14 mouse cellular contexts compared by ENCODE assay signal in genomic region chr11:118773076-118773583, GRCm38 (mm10).
DNase-seq lines count a peak whose midpoint lies in the region; ATAC-seq and TF ChIP-seq lines count a peak whose summit lies in the region.
"Had no signal": no experiment of that assay in that cellular context is flagged by ENCODE, and none has a peak within 500 bp of the region (broad histone marks: within the 10 kb centered on the region; RNA-seq: fewer than 3 reads in every experiment).

No protein-coding gene starts in this region.

- 0 out of 2 replicates have a peak, but pooled peaks cover 13% of the 10 kb centered on the region for H3K27me3 ChIP-seq in heart, embryonic 10.5 days (ENCODE audit: insufficient read depth, poor library complexity, severe bottlenecking)
- H3K27me3 ChIP-seq in midbrain, embryonic 12.5 days, result no peaks in the 10 kb centered on the region
- H3K27me3 ChIP-seq: lung, embryonic 15.5 days; stomach, embryonic 15.5 days had no signal

- no peak for TF ChIP-seq CTCF in olfactory bulb, adult 2 months (IDR thresholded peaks at IDR 0.05; ENCODE audit: insufficient read depth, low read depth, low read length)

- no peak overlapping the region for H3K4me2 ChIP-seq in midbrain, embryonic 12.5 days (replicated peaks)
- H3K4me2 ChIP-seq: lung, embryonic 15.5 days; stomach, embryonic 15.5 days had no signal

- peak overlapping the region; percentile 62 for H3K27ac ChIP-seq in heart, embryonic 10.5 days
- 0 out of 2 replicates have a peak overlapping the region, but pooled peaks have one; percentile 31 for H3K27ac ChIP-seq in midbrain, embryonic 12.5 days (replicated peaks)
- peak overlapping the region; percentile 75 for H3K27ac ChIP-seq in olfactory bulb, adult 2 months (ENCODE audit: insufficient read depth, low read depth, low read length)
- H3K27ac ChIP-seq: lung, embryonic 15.5 days; stomach, embryonic 15.5 days had no signal

- no peak overlapping the region for H3K4me3 ChIP-seq in heart, embryonic 10.5 days
- no peak overlapping the region for H3K4me3 ChIP-seq in midbrain, embryonic 12.5 days
- no peak overlapping the region for H3K4me3 ChIP-seq in olfactory bulb, adult 2 months (ENCODE audit: insufficient read depth, low read depth, low read length)
- H3K4me3 ChIP-seq: lung, embryonic 15.5 days; stomach, embryonic 15.5 days had no signal

- no peaks in the 10 kb centered on the region for H3K36me3 ChIP-seq in heart, embryonic 10.5 days
- H3K36me3 ChIP-seq in midbrain, embryonic 12.5 days, result no peaks in the 10 kb centered on the region
- H3K36me3 ChIP-seq: lung, embryonic 15.5 days; stomach, embryonic 15.5 days had no signal

- no peaks in the 10 kb centered on the region for H3K9me3 ChIP-seq in heart, embryonic 10.5 days
- no peaks in the 10 kb centered on the region for H3K9me3 ChIP-seq in midbrain, embryonic 12.5 days
- H3K9me3 ChIP-seq: lung, embryonic 15.5 days; megakaryocyte, embryonic 14.5 days; stomach, embryonic 15.5 days had no signal

- no peak for DNase-seq in heart, embryonic 10.5 days (ENCODE audit: low spot score)
- no peak for DNase-seq in heart, postnatal 10 days
- DNase-seq in right cerebral cortex, adult 2 months (ENCODE audit: low spot score in 2 of 2), result peak; percentile 67 to 82
- DNase-seq in right cerebral cortex, postnatal 4 days, result no peak
- DNase-seq in retina, postnatal 1 day, result no peak
- DNase-seq: cerebellum, adult 11-12 months; gastrocnemius, postnatal 10 days; kidney, adult 9 months had no signal

- H3K4me1 ChIP-seq in heart, embryonic 10.5 days, result peaks cover 17% of the 10 kb centered on the region
- H3K4me1 ChIP-seq in midbrain, embryonic 12.5 days, result peaks cover 17% of the 10 kb centered on the region; the same call in 1 of the 2 replicates
- H3K4me1 ChIP-seq in olfactory bulb, adult 2 months (ENCODE audit: control insufficient read depth, insufficient read depth, low read length), result peaks cover 83% of the 10 kb centered on the region
- H3K4me1 ChIP-seq: lung, embryonic 15.5 days; megakaryocyte, embryonic 14.5 days; stomach, embryonic 15.5 days had no signal

- no peak for TF ChIP-seq POLR2A in olfactory bulb, adult 2 months (IDR thresholded peaks at IDR 0.05; ENCODE audit: insufficient read depth, low read depth, low read length)

- no peak overlapping the region for H3K9ac ChIP-seq in midbrain, embryonic 12.5 days (replicated peaks)
- H3K9ac ChIP-seq: lung, embryonic 15.5 days; stomach, embryonic 15.5 days had no signal

- intact Hi-C loops in heart, postnatal 10 days (cut with DNase I), result no loop called here

- no peak for ATAC-seq in midbrain, embryonic 12.5 days (ENCODE audit: low FRiP score, low read depth)
- ATAC-seq: CD4-positive, CD25-positive, alpha-beta regulatory T cell, adult 4 months had no signal

- 48% methylated on average over 12 of the region's 12 CpGs for WGBS in heart, embryonic 10.5 days
- 64% methylated on average over 12 of the region's 12 CpGs for WGBS in midbrain, embryonic 12.5 days
- 29% methylated on average over 12 of the region's 12 CpGs for WGBS in olfactory bulb, adult 2 months

Comparison
In these comparisons a context has a peak if more than half of its experiments do, and no peak if none do; other contexts are left out.
1. DNase-seq: peak in right cerebral cortex, adult 2 months (2 of 2); none in heart, embryonic 10.5 days (single experiment), heart, postnatal 10 days (0 of 2), right cerebral cortex, postnatal 4 days (single experiment) and retina, postnatal 1 day (single experiment).
2. Peak in every context shown above with its lines, with median percentiles within 50 percentile points of each other: H3K27ac ChIP-seq.